Mouse (Mus musculus) adrenal gland, adult (tissue): ENCODE data around the gene Akap6.

Experiments used
- DNase-seq, 2 experiments: peaks; one replicate each; pipeline ENCODE4 v3.0.0; 2022 to 2023; ENCODE audit warnings: low spot score in 1 of 2; ENCODE audit not compliant: inconsistent age in 2 of 2

Akap6 gene

GRCm38 (mm10) chr12:52847020-52847419, 147.8 kb downstream of the Akap6 start:
- DNase-seq = no peak

- peak; percentile 16 to 44 for DNase-seq
These were observed 148.8 kb downstream of the Akap6 start for GRCm38 (mm10) chr12:52847830-52848518.

GRCm38 (mm10) chr12:52848519-52848855, 149.3 kb downstream of the Akap6 start:
- no peak for DNase-seq

- no peak for DNase-seq
These were observed 150.1 kb downstream of the Akap6 start for GRCm38 (mm10) chr12:52849297-52849696.

GRCm38 (mm10) chr12:52850332-52851036, 151.3 kb downstream of the Akap6 start:
- no peak for DNase-seq

GRCm38 (mm10) chr12:52851221-52851620, 152.0 kb downstream of the Akap6 start:
- no peak for DNase-seq

- DNase-seq = no peak
These were observed 155.1 kb downstream of the Akap6 start for GRCm38 (mm10) chr12:52854236-52854679.

- DNase-seq = no peak
These were observed 156.9 kb downstream of the Akap6 start for GRCm38 (mm10) chr12:52856104-52856503.

GRCm38 (mm10) chr12:52857306-52857705, 158.1 kb downstream of the Akap6 start:
- no peak for DNase-seq

- no peak for DNase-seq
These were observed 162.7 kb downstream of the Akap6 start for GRCm38 (mm10) chr12:52861922-52862321.

GRCm38 (mm10) chr12:52868000-52868624, 168.9 kb downstream of the Akap6 start:
- peak in 1 of 2 experiments; percentile 22 for DNase-seq

GRCm38 (mm10) chr12:52871604-52872003, 172.4 kb downstream of the Akap6 start:
- no peak for DNase-seq

GRCm38 (mm10) chr12:52874332-52874923, 175.2 kb downstream of the Akap6 start:
- DNase-seq = no peak

GRCm38 (mm10) chr12:52876065-52876464, 176.9 kb downstream of the Akap6 start:
- no peak for DNase-seq

- no peak for DNase-seq
These were observed 178.0 kb downstream of the Akap6 start for GRCm38 (mm10) chr12:52876978-52877769.

- DNase-seq = no peak
These were observed 180.1 kb downstream of the Akap6 start for GRCm38 (mm10) chr12:52879324-52879723.

- DNase-seq = no peak
These were observed 193.3 kb downstream of the Akap6 start for GRCm38 (mm10) chr12:52892519-52892918.

- no peak for DNase-seq
These were observed 194.6 kb downstream of the Akap6 start for GRCm38 (mm10) chr12:52893656-52894405.

GRCm38 (mm10) chr12:52895672-52896460, 196.7 kb downstream of the Akap6 start:
- DNase-seq = peak; percentile 69 to 88
